ENCODE assay signal across 10 mouse cellular contexts in the genomic region with DNA sequence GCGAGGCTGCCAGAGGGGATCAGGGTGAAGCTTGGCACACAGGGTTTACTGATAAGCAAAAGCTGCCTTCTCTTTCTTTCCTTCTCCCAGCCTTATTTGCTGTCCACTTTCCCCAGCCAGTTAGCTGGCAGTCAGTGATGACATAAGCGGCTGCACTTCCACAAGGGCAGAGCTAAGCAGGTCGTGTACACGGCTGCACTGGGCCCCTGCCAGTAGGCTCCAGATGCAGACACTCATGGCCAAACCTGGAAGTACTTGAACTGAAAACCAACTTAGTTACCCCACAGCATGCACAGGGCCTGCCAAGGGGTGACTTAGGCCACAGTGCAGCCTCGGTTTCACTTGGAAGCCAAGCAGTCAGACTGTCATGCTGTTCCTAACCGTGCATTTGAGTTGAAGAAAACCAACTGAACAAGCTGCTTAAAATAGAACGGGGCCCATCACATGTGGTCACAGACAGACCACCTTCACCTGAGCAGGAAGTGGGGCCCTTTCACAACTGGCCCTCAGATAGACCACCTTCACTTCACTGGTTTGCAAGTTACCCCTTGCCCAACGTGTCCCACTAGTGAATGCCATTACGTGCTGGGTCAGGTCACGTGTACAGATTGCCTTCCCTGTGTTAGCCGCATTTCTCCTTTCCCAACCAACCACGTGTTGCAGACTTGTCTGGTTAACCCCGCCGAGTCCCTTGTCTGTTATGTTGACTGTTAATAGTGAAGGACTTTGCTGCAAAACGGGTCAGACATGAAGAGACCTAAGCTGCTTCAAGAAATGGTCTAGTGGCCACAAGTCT. TPM values are rescaled to one million over a fixed set of nuclear protein-coding genes. Genes with fewer than 3 reads are reported as not detected.
A peak's percentile ranks its signal among the peaks of the same experiment; 100 is the strongest.
DNase-seq lines count a peak whose midpoint lies in the region; ATAC-seq and TF ChIP-seq lines count a peak whose summit lies in the region.
"Had no signal": no experiment of that assay in that cellular context is flagged by ENCODE, and none has a peak within 500 bp of the region (broad histone marks: within the 10 kb centered on the region; RNA-seq: fewer than 3 reads in every experiment).

No protein-coding gene starts in this region.

- peaks cover 42% of the 10 kb centered on the region for H3K36me3 ChIP-seq in heart, embryonic 10.5 days
- H3K36me3 ChIP-seq in splenic B cell, adult 2 months (ENCODE audit: control insufficient read depth, insufficient read depth, low read length, poor library complexity, severe bottlenecking): no peaks in the 10 kb centered on the region
- H3K36me3 ChIP-seq in midbrain, embryonic 13.5 days: peaks cover 46% of the 10 kb centered on the region
- peaks cover 39% of the 10 kb centered on the region for H3K36me3 ChIP-seq in forebrain, embryonic 14.5 days (ENCODE audit: control insufficient read depth, insufficient read depth, low read length)

- H3K27me3 ChIP-seq in heart, embryonic 10.5 days (ENCODE audit: insufficient read depth, poor library complexity, severe bottlenecking): peaks cover 8% of the 10 kb centered on the region
- no peaks in the 10 kb centered on the region for H3K27me3 ChIP-seq in splenic B cell, adult 2 months (ENCODE audit: control insufficient read depth, insufficient read depth, low read length, poor library complexity, severe bottlenecking)
- H3K27me3 ChIP-seq in midbrain, embryonic 13.5 days: no peaks in the 10 kb centered on the region
- no peaks in the 10 kb centered on the region for H3K27me3 ChIP-seq in forebrain, embryonic 14.5 days (replicated peaks; ENCODE audit: control insufficient read depth, insufficient read depth, low read length)
- H3K27me3 ChIP-seq: embryonic facial prominence, embryonic 15.5 days had no signal

- H3K4me1 ChIP-seq in heart, embryonic 10.5 days: peaks cover 75% of the 10 kb centered on the region
- H3K4me1 ChIP-seq in midbrain, embryonic 13.5 days (replicated peaks): peaks cover 4% of the 10 kb centered on the region
- peaks cover 3% of the 10 kb centered on the region; the same call in 1 of the 2 replicates for H3K4me1 ChIP-seq in forebrain, embryonic 14.5 days (ENCODE audit: control insufficient read depth, insufficient read depth, low read length)
- H3K4me1 ChIP-seq: embryonic facial prominence, embryonic 15.5 days had no signal

- no peak overlapping the region for H3K9ac ChIP-seq in midbrain, embryonic 13.5 days (replicated peaks)
- H3K9ac ChIP-seq in forebrain, embryonic 14.5 days (ENCODE audit: low read length): no peak overlapping the region
- H3K9ac ChIP-seq: embryonic facial prominence, embryonic 15.5 days had no signal

- no peak overlapping the region for H3K4me2 ChIP-seq in midbrain, embryonic 13.5 days (replicated peaks)
- H3K4me2 ChIP-seq in forebrain, embryonic 14.5 days (ENCODE audit: low read length): no peak overlapping the region
- H3K4me2 ChIP-seq: embryonic facial prominence, embryonic 15.5 days had no signal

- peak overlapping the region; percentile 7; the same call in 1 of the 2 replicates for H3K27ac ChIP-seq in layer of hippocampus, adult 2 months
- peak overlapping the region; percentile 67 for H3K27ac ChIP-seq in heart, embryonic 10.5 days
- no peak overlapping the region for H3K27ac ChIP-seq in midbrain, embryonic 13.5 days
- H3K27ac ChIP-seq in forebrain, embryonic 14.5 days (ENCODE audit: low read depth, low read length): no peak overlapping the region
- H3K27ac ChIP-seq: embryonic facial prominence, embryonic 15.5 days had no signal

- DNase-seq in layer of hippocampus, adult 2 months (ENCODE audit: low spot score in 2 of 2): no peak
- DNase-seq in layer of hippocampus, adult 18-20 months (ENCODE audit: low spot score in 2 of 2): no peak
- DNase-seq in heart, embryonic 10.5 days (ENCODE audit: low spot score): no peak
- DNase-seq in lung, adult 18-20 months: peak; percentile 73 to 83
- peak; percentile 15 for DNase-seq in splenic B cell, adult 2 months (ENCODE audit: low read depth, low spot score)
- no peak for DNase-seq in forebrain, embryonic 14.5 days (ENCODE audit: low spot score)
- DNase-seq in right cerebral cortex, adult 2 months (ENCODE audit: low spot score in 2 of 2): no peak
- DNase-seq: cerebellum, adult 11 months had no signal

- no peak for TF ChIP-seq CTCF in layer of hippocampus, adult 2 months (conservative IDR thresholded peaks at IDR 0.05)

- H3K9me3 ChIP-seq in heart, embryonic 10.5 days: no peaks in the 10 kb centered on the region
- no peaks in the 10 kb centered on the region for H3K9me3 ChIP-seq in midbrain, embryonic 13.5 days
- no peaks in the 10 kb centered on the region for H3K9me3 ChIP-seq in forebrain, embryonic 14.5 days (replicated peaks; ENCODE audit: control insufficient read depth, low read length)
- H3K9me3 ChIP-seq: embryonic facial prominence, embryonic 15.5 days had no signal

- no peak for ATAC-seq in midbrain, embryonic 13.5 days
- no peak for ATAC-seq in forebrain, embryonic 14.5 days

- 59% methylated on average over 15 of the region's 15 CpGs for WGBS in heart, embryonic 10.5 days
- WGBS in midbrain, embryonic 13.5 days: 90% methylated on average over 15 of the region's 15 CpGs
- 89% methylated on average over 15 of the region's 15 CpGs for WGBS in forebrain, embryonic 14.5 days

- H3K4me3 ChIP-seq in layer of hippocampus, adult 2 months: no peak overlapping the region
- H3K4me3 ChIP-seq in heart, embryonic 10.5 days: no peak overlapping the region
- H3K4me3 ChIP-seq in midbrain, embryonic 13.5 days (replicated peaks): no peak overlapping the region
- H3K4me3 ChIP-seq in forebrain, embryonic 14.5 days (ENCODE audit: low read depth, low read length): no peak overlapping the region
- H3K4me3 ChIP-seq: embryonic facial prominence, embryonic 15.5 days had no signal

RNA-seq across cellular contexts. Expression of gene Poll, which starts 29.9 kb away (rescaled TPM):
- total RNA-seq in layer of hippocampus, adult 2 months (2021): 1 to 10 TPM; 9.9 TPM
- 10 to 100 TPM in 1 of 2 experiments, 1 to 10 TPM in 1; 9.5 to 11.1 TPM for total RNA-seq in layer of hippocampus, adult 18-20 months (2021)
- polyA plus RNA-seq in heart, embryonic 10.5 days (2016; fragmentation: Nextera tagmentation; extraction: Ambion mirVana): 19.2 and 19.4 TPM in 2 replicates
- 15.8 and 16.6 TPM in 2 replicates for polyA plus RNA-seq in midbrain, embryonic 13.5 days (2015; fragmentation: Nextera tagmentation; extraction: Ambion mirVana)
- 11.5 and 13.0 TPM in 2 replicates for polyA plus RNA-seq in forebrain, embryonic 14.5 days (2014; fragmentation: Nextera tagmentation; extraction: Ambion mirVana)

RNA-seq across cellular contexts. Expression of gene Gm17018, which starts 30.0 kb away (rescaled TPM):
- total RNA-seq in layer of hippocampus, adult 2 months (2021): 10 to 100 TPM; 55.4 to 65.4 TPM
- 10 to 100 TPM; 59.5 to 64.0 TPM for total RNA-seq in layer of hippocampus, adult 18-20 months (2021)
- polyA plus RNA-seq in heart, embryonic 10.5 days (2016; fragmentation: Nextera tagmentation; extraction: Ambion mirVana): 32.5 and 35.0 TPM in 2 replicates
- 50.0 and 57.1 TPM in 2 replicates for polyA plus RNA-seq in midbrain, embryonic 13.5 days (2015; fragmentation: Nextera tagmentation; extraction: Ambion mirVana)
- 49.0 and 50.1 TPM in 2 replicates for polyA plus RNA-seq in forebrain, embryonic 14.5 days (2014; fragmentation: Nextera tagmentation; extraction: Ambion mirVana)

Comparison
In these comparisons a context has a peak if more than half of its experiments do, and no peak if none do; other contexts are left out.
1. DNase-seq: peak in lung, adult 18-20 months (2 of 2) and splenic B cell, adult 2 months (single experiment); none in layer of hippocampus, adult 2 months (0 of 2), layer of hippocampus, adult 18-20 months (0 of 2), heart, embryonic 10.5 days (single experiment), forebrain, embryonic 14.5 days (single experiment) and right cerebral cortex, adult 2 months (0 of 2).
2. H3K27ac ChIP-seq: peak in layer of hippocampus, adult 2 months (single experiment) and heart, embryonic 10.5 days (single experiment); none in midbrain, embryonic 13.5 days (single experiment) and forebrain, embryonic 14.5 days (single experiment).